Mouse (Mus musculus) embryonic facial prominence, embryonic 13.5 days (tissue): ENCODE measurements around the gene Smpd2. TPM values are rescaled to one million over a fixed set of nuclear protein-coding genes. Genes with fewer than 3 reads are reported as not detected.
A peak's percentile ranks its signal among the peaks of the same experiment; 100 is the strongest.

Experiments used
- ATAC-seq: fragments of 200-750 bp; cut with Nextera tagmentation; 2 replicates; pipeline ENCODE4 v1.8.0; 2017; ENCODE audit warnings: low read depth; ENCODE audit not compliant: insufficient number of reproducible peaks, insufficient read depth, low FRiP score, low TSS enrichment
- H3K27ac ChIP-seq: fragments of 300-500 bp; sonication (generic); 2 replicates; pipeline ENCODE4 v1.5.1; 2015; ENCODE audit warnings: moderate library complexity, mild to moderate bottlenecking, inconsistent platforms
- H3K27me3 ChIP-seq: fragments of 300-500 bp; sonication (generic); 2 replicates; pipeline ENCODE4 v1.6.1; 2015; ENCODE audit warnings: mild to moderate bottlenecking, inconsistent platforms
- H3K36me3 ChIP-seq: fragments of 300-500 bp; sonication (generic); 2 replicates; pipeline ENCODE4 v1.6.1; 2015; ENCODE audit warnings: mild to moderate bottlenecking, inconsistent platforms
- H3K4me1 ChIP-seq: fragments of 300-500 bp; sonication (generic); 2 replicates; pipeline ENCODE4 v1.6.1; 2015; ENCODE audit warnings: inconsistent platforms
- H3K4me2 ChIP-seq: fragments of 300-500 bp; sonication (generic); 2 replicates; pipeline ENCODE4 v1.6.1; 2015; ENCODE audit warnings: moderate library complexity, mild to moderate bottlenecking, inconsistent platforms
- H3K4me3 ChIP-seq: fragments of 300-500 bp; sonication (generic); 2 replicates; pipeline ENCODE4 v1.5.1; 2015; ENCODE audit warnings: mild to moderate bottlenecking, inconsistent platforms
- H3K9ac ChIP-seq: fragments of 300-500 bp; sonication (generic); 2 replicates; pipeline ENCODE4 v1.6.1; 2015; ENCODE audit warnings: mild to moderate bottlenecking, inconsistent platforms
- H3K9me3 ChIP-seq: fragments of 300-500 bp; sonication (generic); 2 replicates; pipeline ENCODE4 v1.6.1; 2016; ENCODE audit warnings: inconsistent platforms
- WGBS: fragments of 180-500 bp; shearing (Covaris S2); methylation state at CpG from one replicate; pipeline ENCODE4 v1.1.7; 2015; ENCODE audit warnings: mixed read lengths; 5-methylcytosine and 5-hydroxymethylcytosine counted together
- polyA plus RNA-seq: library from polyadenylated mRNA; unstranded; fragments of >200 nt; fragmentation: Nextera tagmentation; extraction: Ambion mirVana; gene quantifications from 2 replicates; pipeline ENCODE4 v1.2.1, GENCODE M21; 2015

Smpd2 gene
- polyA plus RNA-seq, 1 experiment from 2014 or later, result 60.6 TPM

- peak; percentile 93 for ATAC-seq
- Histone ChIP-seq H3K9me3 (no peaks in the 10 kb centered on the region), H3K27ac (peak within 1 kb of the TSS; percentile 85), H3K27me3 (no peaks in the 10 kb centered on the region), H3K36me3 (peaks cover 34% of the 10 kb centered on the region), H3K9ac (peak within 1 kb of the TSS; percentile 88), H3K4me3 (peak within 1 kb of the TSS; percentile 96), H3K4me1 (peaks cover 23% of the 10 kb centered on the region), H3K4me2 (peak within 1 kb of the TSS; percentile 72)
- WGBS, result under 1% methylated on average over 49 of the region's 49 CpGs
Measured at GRCm38 (mm10) chr10:41450137-41450670, 40.0 kb downstream of the Smpd2 start, which contains the start of gene Zbtb24. Zbtb24 (plus strand) TSS chr10:41450383.

DNA sequence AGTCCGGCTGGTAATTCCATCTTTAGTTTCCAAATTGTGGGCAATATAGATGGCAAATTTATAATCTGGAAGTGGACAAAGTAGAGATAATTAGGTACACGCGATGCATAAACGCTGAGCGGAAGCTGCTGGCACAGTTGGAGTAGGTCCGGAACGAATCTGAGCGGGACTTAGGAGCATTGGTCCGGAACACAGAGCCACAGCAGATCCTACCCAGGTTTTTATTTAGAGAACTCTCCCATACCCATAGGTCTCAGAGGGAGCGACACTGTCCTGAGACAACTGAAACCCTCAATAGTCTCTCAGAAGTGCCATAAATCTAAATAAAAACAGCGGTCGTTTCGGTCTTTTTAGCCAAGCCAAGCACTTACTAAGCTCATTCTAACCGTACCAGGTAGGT, 40.5 kb downstream of the Smpd2 start:
- H3K9ac ChIP-seq, result peak overlapping the region; percentile 72
- H3K4me1 ChIP-seq, result peaks cover 23% of the 10 kb centered on the region
- 10% methylated on average over 14 of the region's 14 CpGs for WGBS
- H3K9me3 ChIP-seq, result no peaks in the 10 kb centered on the region
- H3K27me3 ChIP-seq, result no peaks in the 10 kb centered on the region
- peaks cover 29% of the 10 kb centered on the region for H3K36me3 ChIP-seq
- H3K4me2 ChIP-seq, result peak overlapping the region; percentile 72
- H3K27ac ChIP-seq, result peak overlapping the region; percentile 85
- H3K4me3 ChIP-seq, result peak overlapping the region; percentile 96
- ATAC-seq, result peak; percentile 65

GRCm38 (mm10) chr10:41448216-41448615, 42.0 kb downstream of the Smpd2 start:
- 67% methylated on average over 1 of the region's 1 CpGs for WGBS
- H3K27ac ChIP-seq, result no peak overlapping the region
- no peak for ATAC-seq
- no peaks in the 10 kb centered on the region for H3K9me3 ChIP-seq
- no peaks in the 10 kb centered on the region for H3K27me3 ChIP-seq
- H3K36me3 ChIP-seq, result peaks cover 16% of the 10 kb centered on the region
- no peak overlapping the region for H3K9ac ChIP-seq
- no peak overlapping the region for H3K4me2 ChIP-seq
- H3K4me1 ChIP-seq, result peaks cover 16% of the 10 kb centered on the region
- H3K4me3 ChIP-seq, result no peak overlapping the region

Other genes starting within 250 kb of the Smpd2 start
- gene Fig4, start 187.1 kb downstream of the Smpd2 start, polyA plus RNA-seq, result 13.2 and 13.4 TPM in 2 replicates
- 0.04 TPM in 2 replicates for gene Ak9, start 186.4 kb downstream of the Smpd2 start, polyA plus RNA-seq
- 22.5 and 23.5 TPM in 2 replicates for gene Zbtb24, start 40.0 kb downstream of the Smpd2 start, polyA plus RNA-seq
- gene Mical1, start 14.1 kb downstream of the Smpd2 start, polyA plus RNA-seq, result 46.8 and 51.2 TPM in 2 replicates
- 0.50 and 0.63 TPM in 2 replicates for gene Ppil6, start 70 bp upstream of the Smpd2 start, polyA plus RNA-seq
- 154 and 165 TPM in 2 replicates for gene Cd164, start 29.0 kb upstream of the Smpd2 start, polyA plus RNA-seq
- gene Ccdc162, start 226.3 kb upstream of the Smpd2 start, polyA plus RNA-seq, result 1.5 and 1.7 TPM in 2 replicates